13 mouse cellular contexts compared by ENCODE assay signal in genomic region chr9:108740062-108740461, GRCm38 (mm10). TPM values are rescaled to one million over a fixed set of nuclear protein-coding genes. Genes with fewer than 3 reads are reported as not detected.
DNase-seq lines count a peak whose midpoint lies in the region; ATAC-seq and TF ChIP-seq lines count a peak whose summit lies in the region.
"Had no signal": no experiment of that assay in that cellular context is flagged by ENCODE, and none has a peak within 500 bp of the region (broad histone marks: within the 10 kb centered on the region; RNA-seq: fewer than 3 reads in every experiment).

No protein-coding gene starts in this region.

- peak; percentile 27 for DNase-seq in midbrain, postnatal 0 days (ENCODE audit: low spot score)
- DNase-seq in adipocyte (ENCODE audit: low spot score), result peak; percentile 19
- DNase-seq in testis, postnatal 14 days (ENCODE audit: low spot score), result no peak
- DNase-seq: cerebellum, postnatal 25 days; heart, adult 11 months had no signal

- H3K9me3 ChIP-seq in intestine, postnatal 0 days (ENCODE audit: control insufficient read depth), result no peaks in the 10 kb centered on the region
- no peaks in the 10 kb centered on the region for H3K9me3 ChIP-seq in intestine, embryonic 15.5 days
- no peaks in the 10 kb centered on the region for H3K9me3 ChIP-seq in midbrain, postnatal 0 days (ENCODE audit: low read length)
- H3K9me3 ChIP-seq in midbrain, embryonic 15.5 days, result no peaks in the 10 kb centered on the region
- H3K9me3 ChIP-seq: embryonic facial prominence, embryonic 15.5 days; stomach, embryonic 15.5 days had no signal

- H3K4me2 ChIP-seq in intestine, postnatal 0 days (replicated peaks; ENCODE audit: low read depth), result no peak overlapping the region
- no peak overlapping the region for H3K4me2 ChIP-seq in intestine, embryonic 15.5 days (replicated peaks)
- no peak overlapping the region for H3K4me2 ChIP-seq in midbrain, postnatal 0 days (ENCODE audit: low read depth, low read length, poor library complexity, severe bottlenecking)
- no peak overlapping the region for H3K4me2 ChIP-seq in midbrain, embryonic 15.5 days
- H3K4me2 ChIP-seq: embryonic facial prominence, embryonic 15.5 days; liver, embryonic 11.5 days; stomach, embryonic 15.5 days had no signal

- H3K4me3 ChIP-seq in intestine, postnatal 0 days (ENCODE audit: low read depth, low read length), result no peak overlapping the region
- H3K4me3 ChIP-seq in intestine, embryonic 15.5 days (replicated peaks), result no peak overlapping the region
- H3K4me3 ChIP-seq in midbrain, postnatal 0 days (ENCODE audit: low read depth, low read length), result no peak overlapping the region
- H3K4me3 ChIP-seq in midbrain, embryonic 15.5 days, result no peak overlapping the region
- H3K4me3 ChIP-seq: embryonic facial prominence, embryonic 15.5 days; stomach, embryonic 15.5 days had no signal

- H3K36me3 ChIP-seq in intestine, postnatal 0 days (ENCODE audit: control insufficient read depth, insufficient read depth), result peaks cover 48% of the 10 kb centered on the region
- H3K36me3 ChIP-seq in intestine, embryonic 15.5 days, result peaks cover 15% of the 10 kb centered on the region
- H3K36me3 ChIP-seq in midbrain, postnatal 0 days (ENCODE audit: insufficient read depth, low read length), result peaks cover 45% of the 10 kb centered on the region
- H3K36me3 ChIP-seq in midbrain, embryonic 15.5 days (replicated peaks), result peaks cover 35% of the 10 kb centered on the region

- no peak for ATAC-seq in intestine, postnatal 0 days
- ATAC-seq in intestine, embryonic 15.5 days, result no peak
- ATAC-seq in midbrain, postnatal 0 days (ENCODE audit: low FRiP score), result no peak
- ATAC-seq in midbrain, embryonic 15.5 days (replicated peaks), result no peak
- no peak for ATAC-seq in inflammation-experienced regulatory T-cells, adult 6 months

- no peak overlapping the region for H3K9ac ChIP-seq in intestine, postnatal 0 days (ENCODE audit: low read depth, low read length)
- H3K9ac ChIP-seq in intestine, embryonic 15.5 days, result no peak overlapping the region
- H3K9ac ChIP-seq in midbrain, postnatal 0 days (replicated peaks; ENCODE audit: low read length, poor library complexity, severe bottlenecking), result no peak overlapping the region
- no peak overlapping the region for H3K9ac ChIP-seq in midbrain, embryonic 15.5 days
- H3K9ac ChIP-seq: embryonic facial prominence, embryonic 15.5 days; stomach, embryonic 15.5 days had no signal

- H3K27me3 ChIP-seq in intestine, postnatal 0 days (replicated peaks; ENCODE audit: control insufficient read depth, insufficient read depth, low read length), result no peaks in the 10 kb centered on the region
- H3K27me3 ChIP-seq in intestine, embryonic 15.5 days (replicated peaks), result no peaks in the 10 kb centered on the region
- no peaks in the 10 kb centered on the region for H3K27me3 ChIP-seq in midbrain, postnatal 0 days (ENCODE audit: insufficient read depth, low read length)
- H3K27me3 ChIP-seq in midbrain, embryonic 15.5 days (replicated peaks), result no peaks in the 10 kb centered on the region
- H3K27me3 ChIP-seq: embryonic facial prominence, embryonic 15.5 days; stomach, embryonic 15.5 days had no signal

- no peak overlapping the region for H3K27ac ChIP-seq in intestine, postnatal 0 days (ENCODE audit: low read depth, low read length)
- no peak overlapping the region for H3K27ac ChIP-seq in intestine, embryonic 15.5 days
- no peak overlapping the region for H3K27ac ChIP-seq in midbrain, postnatal 0 days (ENCODE audit: low read depth, low read length)
- H3K27ac ChIP-seq in midbrain, embryonic 15.5 days, result no peak overlapping the region
- H3K27ac ChIP-seq: embryonic facial prominence, embryonic 15.5 days; macrophage; stomach, embryonic 15.5 days had no signal

- 94% methylated on average over 1 of the region's 1 CpGs for WGBS in intestine, postnatal 0 days
- WGBS in intestine, embryonic 15.5 days, result 94% methylated on average over 1 of the region's 1 CpGs
- 93% methylated on average over 1 of the region's 1 CpGs for WGBS in midbrain, postnatal 0 days
- 92% methylated on average over 1 of the region's 1 CpGs for WGBS in midbrain, embryonic 15.5 days

- peak; percentile 68 for TF ChIP-seq CTCF in intestine, postnatal 0 days (IDR thresholded peaks at IDR 0.05; ENCODE audit: low read depth)
- peak; percentile 67 for TF ChIP-seq CTCF in midbrain, postnatal 0 days (IDR thresholded peaks at IDR 0.05)

- H3K4me1 ChIP-seq in intestine, postnatal 0 days (replicated peaks; ENCODE audit: control insufficient read depth, insufficient read depth, low read length), result no peaks in the 10 kb centered on the region
- no peaks in the 10 kb centered on the region for H3K4me1 ChIP-seq in intestine, embryonic 15.5 days (replicated peaks)
- no peaks in the 10 kb centered on the region for H3K4me1 ChIP-seq in midbrain, postnatal 0 days (ENCODE audit: insufficient read depth, low read length)
- no peaks in the 10 kb centered on the region for H3K4me1 ChIP-seq in midbrain, embryonic 15.5 days
- H3K4me1 ChIP-seq: embryonic facial prominence, embryonic 15.5 days; stomach, embryonic 15.5 days had no signal

RNA-seq across cellular contexts. Expression of gene Ip6k2, which starts 43.5 kb away (rescaled TPM):
- 28.1 and 31.4 TPM in 2 replicates for polyA plus RNA-seq in intestine, postnatal 0 days (2015; fragmentation: Nextera tagmentation; extraction: Ambion mirVana)
- polyA plus RNA-seq in intestine, embryonic 15.5 days (2015; fragmentation: Nextera tagmentation; extraction: Ambion mirVana), result 62.6 and 65.0 TPM in 2 replicates
- 126 and 138 TPM in 2 replicates for total RNA-seq in midbrain, postnatal 0 days (2014; rRNA removed)
- 228 and 230 TPM in 2 replicates for polyA plus RNA-seq in midbrain, postnatal 0 days (2015; fragmentation: Nextera tagmentation; extraction: Ambion mirVana)
- polyA plus RNA-seq in midbrain, embryonic 15.5 days (2015; fragmentation: Nextera tagmentation; extraction: Ambion mirVana), result 230 and 239 TPM in 2 replicates
- 10 to 100 TPM; 10.9 to 24.0 (median 19.8) TPM for polyA plus RNA-seq in inflammation-experienced regulatory T-cells, adult 6 months (2017; shearing (Covaris generic))

RNA-seq across cellular contexts. Expression of gene Prkar2a, which starts 50.9 kb away (rescaled TPM):
- 28.3 and 31.8 TPM in 2 replicates for polyA plus RNA-seq in intestine, postnatal 0 days (2015; fragmentation: Nextera tagmentation; extraction: Ambion mirVana)
- polyA plus RNA-seq in intestine, embryonic 15.5 days (2015; fragmentation: Nextera tagmentation; extraction: Ambion mirVana), result 51.9 and 55.0 TPM in 2 replicates
- total RNA-seq in midbrain, postnatal 0 days (2014; rRNA removed), result 107 and 137 TPM in 2 replicates
- 44.8 and 49.7 TPM in 2 replicates for polyA plus RNA-seq in midbrain, postnatal 0 days (2015; fragmentation: Nextera tagmentation; extraction: Ambion mirVana)
- 67.7 and 68.4 TPM in 2 replicates for polyA plus RNA-seq in midbrain, embryonic 15.5 days (2015; fragmentation: Nextera tagmentation; extraction: Ambion mirVana)
- polyA plus RNA-seq in inflammation-experienced regulatory T-cells, adult 6 months (2017; shearing (Covaris generic)), result 10 to 100 TPM in 1 of 3 experiments, 1 to 10 TPM in 2; 7.7 to 11.9 (median 9.2) TPM
